ENCODE assay signal across 9 mouse cellular contexts in the genomic region with DNA sequence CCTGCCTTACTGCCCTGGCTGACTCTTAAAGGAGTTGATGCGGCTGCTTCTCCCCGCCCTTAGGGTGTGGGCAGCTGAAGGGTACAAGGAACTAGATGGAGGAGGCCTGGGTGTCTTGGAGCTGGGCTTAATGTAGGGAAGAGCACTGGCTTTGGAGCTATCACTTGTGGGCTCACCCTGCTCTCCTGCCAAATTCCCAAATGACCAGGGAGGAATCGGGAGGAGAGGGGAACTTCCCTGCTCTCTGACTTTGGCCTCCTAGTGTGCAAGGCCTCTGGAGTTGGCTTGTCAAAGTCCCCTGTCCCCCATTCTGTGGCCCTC. TPM values are rescaled to one million over a fixed set of nuclear protein-coding genes. Genes with fewer than 3 reads are reported as not detected.
DNase-seq lines count a peak whose midpoint lies in the region; ATAC-seq and TF ChIP-seq lines count a peak whose summit lies in the region.
"Had no signal": no experiment of that assay in that cellular context is flagged by ENCODE, and none has a peak within 500 bp of the region (broad histone marks: within the 10 kb centered on the region; RNA-seq: fewer than 3 reads in every experiment).

No protein-coding gene starts in this region.

- TF ChIP-seq POLR2A in cerebellum, adult 2 months (IDR thresholded peaks at IDR 0.05; ENCODE audit: borderline replicate concordance, insufficient read depth, low read length) = no peak

- H3K4me2 ChIP-seq in neural tube, embryonic 11.5 days (ENCODE audit: low read depth) = peak overlapping the region; percentile 84
- H3K4me2 ChIP-seq in liver, embryonic 14.5 days (ENCODE audit: low read depth) = peak overlapping the region; percentile 43
- peak overlapping the region; percentile 71 for H3K4me2 ChIP-seq in stomach, embryonic 16.5 days (ENCODE audit: low read depth, low read length)

- H3K36me3 ChIP-seq in neural tube, embryonic 11.5 days (ENCODE audit: control insufficient read depth, insufficient read depth, low read length) = no peaks in the 10 kb centered on the region
- no peaks in the 10 kb centered on the region for H3K36me3 ChIP-seq in liver, embryonic 14.5 days (replicated peaks; ENCODE audit: control insufficient read depth, insufficient read depth, low read depth)
- no peaks in the 10 kb centered on the region for H3K36me3 ChIP-seq in stomach, embryonic 16.5 days (ENCODE audit: control insufficient read depth, insufficient read depth, low read length)

- WGBS in cerebellum, adult 2 months = 0% methylated on average over 3 of the region's 3 CpGs
- WGBS in neural tube, embryonic 11.5 days = 3% methylated on average over 3 of the region's 3 CpGs
- WGBS in liver, embryonic 14.5 days (ENCODE audit: insufficient replicate concordance) = 28% methylated on average over 3 of the region's 3 CpGs
- 9% methylated on average over 3 of the region's 3 CpGs for WGBS in stomach, embryonic 16.5 days

- H3K27me3 ChIP-seq in cerebellum, adult 2 months (ENCODE audit: control insufficient read depth, insufficient read depth, low read length) = no peaks in the 10 kb centered on the region
- H3K27me3 ChIP-seq in neural tube, embryonic 11.5 days (ENCODE audit: control insufficient read depth, insufficient read depth, low read length) = no peaks in the 10 kb centered on the region
- H3K27me3 ChIP-seq in liver, embryonic 14.5 days (ENCODE audit: control insufficient read depth, insufficient read depth, low read length) = peaks cover 20% of the 10 kb centered on the region
- H3K27me3 ChIP-seq in stomach, embryonic 16.5 days (ENCODE audit: control insufficient read depth, insufficient read depth, low read length) = no peaks in the 10 kb centered on the region

- no peak; the same call in 1 of the 2 replicates for ATAC-seq in neural tube, embryonic 11.5 days (ENCODE audit: insufficient read depth, low FRiP score, low TSS enrichment)
- ATAC-seq in liver, embryonic 14.5 days (ENCODE audit: insufficient read depth) = no peak
- ATAC-seq in stomach, embryonic 16.5 days (ENCODE audit: insufficient read depth, low FRiP score) = no peak

- H3K9ac ChIP-seq in neural tube, embryonic 11.5 days (ENCODE audit: low read length) = peak overlapping the region; percentile 82
- no peak overlapping the region for H3K9ac ChIP-seq in liver, embryonic 14.5 days (replicated peaks)
- peak overlapping the region; percentile 81 for H3K9ac ChIP-seq in stomach, embryonic 16.5 days (ENCODE audit: low read length)

- peak overlapping the region; percentile 78 for H3K4me3 ChIP-seq in cerebellum, adult 2 months (replicated peaks; ENCODE audit: insufficient read depth, low read depth, low read length)
- H3K4me3 ChIP-seq in neural tube, embryonic 11.5 days (ENCODE audit: low read depth, low read length) = peak overlapping the region; percentile 90
- peak overlapping the region; percentile 34 to 41 for H3K4me3 ChIP-seq in liver, embryonic 14.5 days (ENCODE audit: insufficient read depth in 1 of 2, low read depth in 2 of 2, low read length in 2 of 2)
- peak overlapping the region; percentile 73 for H3K4me3 ChIP-seq in stomach, embryonic 16.5 days (replicated peaks; ENCODE audit: low read length)

- H3K27ac ChIP-seq in cerebellum, adult 2 months (ENCODE audit: insufficient read depth, low read length) = peak overlapping the region; percentile 38; the same call in 1 of the 2 replicates
- H3K27ac ChIP-seq in neural tube, embryonic 11.5 days (ENCODE audit: low read depth, low read length) = no peak overlapping the region
- no peak overlapping the region for H3K27ac ChIP-seq in liver, embryonic 14.5 days
- peak overlapping the region; percentile 84 for H3K27ac ChIP-seq in stomach, embryonic 16.5 days (ENCODE audit: low read length)

- peaks cover 8% of the 10 kb centered on the region for H3K4me1 ChIP-seq in cerebellum, adult 2 months (ENCODE audit: control insufficient read depth, insufficient read depth, low read length)
- peaks cover 8% of the 10 kb centered on the region; the same call in 1 of the 2 replicates for H3K4me1 ChIP-seq in neural tube, embryonic 11.5 days (ENCODE audit: control insufficient read depth, insufficient read depth, low read length)
- H3K4me1 ChIP-seq in liver, embryonic 14.5 days (replicated peaks; ENCODE audit: control insufficient read depth in 2 of 2, insufficient read depth in 2 of 2, low read length in 1 of 2) = peaks cover 0 to 9% of the 10 kb centered on the region in 2 experiments; a peak in 2 of 4 replicates
- H3K4me1 ChIP-seq in stomach, embryonic 16.5 days (ENCODE audit: control insufficient read depth, insufficient read depth, low read length) = peaks cover 9% of the 10 kb centered on the region

- no peak for DNase-seq in cerebellum, adult 2 months
- no peak for DNase-seq in cerebellum, postnatal 10 days
- DNase-seq in neural tube, embryonic 11.5 days (ENCODE audit: low spot score) = no peak
- DNase-seq in neural tube, embryonic 10.5 days (ENCODE audit: extremely low spot score, low spot score) = no peak
- no peak for DNase-seq in liver, embryonic 14.5 days (ENCODE audit: low read depth in 3 of 3, low spot score in 3 of 3)
- no peak for DNase-seq in adrenal gland, adult (ENCODE audit: inconsistent age in 2 of 2, low spot score in 1 of 2)
- no peak for DNase-seq in layer of hippocampus, postnatal 25 days (ENCODE audit: extremely low spot score in 1 of 2, low spot score in 1 of 2)

- no peak for TF ChIP-seq CTCF in cerebellum, adult 2 months (IDR thresholded peaks at IDR 0.05; ENCODE audit: borderline replicate concordance, insufficient read depth, low read depth, low read length)
- no peak for TF ChIP-seq CTCF in liver, embryonic 14.5 days (IDR thresholded peaks at IDR 0.05; ENCODE audit: low read depth)

- TF ChIP-seq EP300 in liver, embryonic 14.5 days (IDR thresholded peaks at IDR 0.05; ENCODE audit: low read depth) = no peak

- no peaks in the 10 kb centered on the region for H3K9me3 ChIP-seq in neural tube, embryonic 11.5 days (ENCODE audit: control insufficient read depth, low read length)
- H3K9me3 ChIP-seq in liver, embryonic 14.5 days (ENCODE audit: control insufficient read depth, low read length) = no peaks in the 10 kb centered on the region
- H3K9me3 ChIP-seq in stomach, embryonic 16.5 days (replicated peaks; ENCODE audit: control insufficient read depth, low read length) = no peaks in the 10 kb centered on the region

RNA-seq across cellular contexts. Expression of a gene that starts 0.7 kb away (rescaled TPM):
- 316 and 321 TPM in 2 replicates for polyA plus RNA-seq in cerebellum, adult 2 months (2012; rRNA removed)
- polyA plus RNA-seq in neural tube, embryonic 11.5 days (2014; fragmentation: Nextera tagmentation; extraction: Ambion mirVana) = 74.6 and 78.1 TPM in 2 replicates
- 7.1 and 8.7 TPM in 2 replicates for polyA plus RNA-seq in liver, embryonic 14.5 days (2012; rRNA removed)
- polyA plus RNA-seq in liver, embryonic 14.5 days (2014; fragmentation: Nextera tagmentation; extraction: Ambion mirVana) = 3.0 and 3.3 TPM in 2 replicates
- polyA plus RNA-seq in stomach, embryonic 16.5 days (2015; fragmentation: Nextera tagmentation; extraction: Ambion mirVana) = 28.1 and 32.0 TPM in 2 replicates
- 100 to 1,000 TPM; 257 to 260 TPM for total RNA-seq in layer of hippocampus, postnatal 25 days (2021)

RNA-seq across cellular contexts. Expression of a gene that starts 22.9 kb away (rescaled TPM):
- 67.2 and 68.4 TPM in 2 replicates for polyA plus RNA-seq in cerebellum, adult 2 months (2012; rRNA removed)
- polyA plus RNA-seq in neural tube, embryonic 11.5 days (2014; fragmentation: Nextera tagmentation; extraction: Ambion mirVana) = 1.9 and 2.5 TPM in 2 replicates
- polyA plus RNA-seq in liver, embryonic 14.5 days (2012; rRNA removed) = 90.7 and 101 TPM in 2 replicates
- 6.0 and 6.8 TPM in 2 replicates for polyA plus RNA-seq in liver, embryonic 14.5 days (2014; fragmentation: Nextera tagmentation; extraction: Ambion mirVana)
- polyA plus RNA-seq in stomach, embryonic 16.5 days (2015; fragmentation: Nextera tagmentation; extraction: Ambion mirVana) = 6.8 TPM in 2 replicates
- 10 to 100 TPM; 33.6 to 39.4 TPM for total RNA-seq in layer of hippocampus, postnatal 25 days (2021)

RNA-seq across cellular contexts. Expression of a gene that starts 23.4 kb away (rescaled TPM):
- polyA plus RNA-seq in cerebellum, adult 2 months (2012; rRNA removed) = 84.3 and 86.1 TPM in 2 replicates
- 7.5 and 7.8 TPM in 2 replicates for polyA plus RNA-seq in neural tube, embryonic 11.5 days (2014; fragmentation: Nextera tagmentation; extraction: Ambion mirVana)
- 90.5 and 90.6 TPM in 2 replicates for polyA plus RNA-seq in liver, embryonic 14.5 days (2012; rRNA removed)
- 168 and 179 TPM in 2 replicates for polyA plus RNA-seq in liver, embryonic 14.5 days (2014; fragmentation: Nextera tagmentation; extraction: Ambion mirVana)
- polyA plus RNA-seq in stomach, embryonic 16.5 days (2015; fragmentation: Nextera tagmentation; extraction: Ambion mirVana) = 123 and 146 TPM in 2 replicates
- total RNA-seq in layer of hippocampus, postnatal 25 days (2021) = 10 to 100 TPM; 41.4 to 42.4 TPM

RNA-seq across cellular contexts. Expression of a gene that starts 33.4 kb away (rescaled TPM):
- 0.13 TPM in 1 of 2 replicates, not detected in the other for polyA plus RNA-seq in cerebellum, adult 2 months (2012; rRNA removed)
- not detected in 2 replicates for polyA plus RNA-seq in neural tube, embryonic 11.5 days (2014; fragmentation: Nextera tagmentation; extraction: Ambion mirVana)
- polyA plus RNA-seq in liver, embryonic 14.5 days (2012; rRNA removed) = 0.08 TPM in 1 of 2 replicates, not detected in the other
- polyA plus RNA-seq in liver, embryonic 14.5 days (2014; fragmentation: Nextera tagmentation; extraction: Ambion mirVana) = not detected in 2 replicates
- polyA plus RNA-seq in stomach, embryonic 16.5 days (2015; fragmentation: Nextera tagmentation; extraction: Ambion mirVana) = not detected in 2 replicates
- total RNA-seq in layer of hippocampus, postnatal 25 days (2021) = not detected
- polyA plus RNA-seq: brain, embryonic 14.5 days had no signal

RNA-seq across cellular contexts. Expression of a gene that starts 39.3 kb away (rescaled TPM):
- polyA plus RNA-seq in cerebellum, adult 2 months (2012; rRNA removed) = 0.06 and 0.08 TPM in 2 replicates
- not detected in 2 replicates for polyA plus RNA-seq in neural tube, embryonic 11.5 days (2014; fragmentation: Nextera tagmentation; extraction: Ambion mirVana)
- polyA plus RNA-seq in liver, embryonic 14.5 days (2012; rRNA removed) = 11.9 and 14.4 TPM in 2 replicates
- polyA plus RNA-seq in liver, embryonic 14.5 days (2014; fragmentation: Nextera tagmentation; extraction: Ambion mirVana) = 9.8 and 10.7 TPM in 2 replicates
- 1.8 TPM in 2 replicates for polyA plus RNA-seq in stomach, embryonic 16.5 days (2015; fragmentation: Nextera tagmentation; extraction: Ambion mirVana)
- 1 to 10 TPM in 1 of 2 experiments, under 1 TPM in 1; 0.61 to 4.5 TPM for total RNA-seq in layer of hippocampus, postnatal 25 days (2021)

Comparison
In these comparisons a context has a peak if more than half of its experiments do, and no peak if none do; other contexts are left out.
1. H3K27ac ChIP-seq: peak in cerebellum, adult 2 months (single experiment) and stomach, embryonic 16.5 days (single experiment); none in neural tube, embryonic 11.5 days (single experiment) and liver, embryonic 14.5 days (single experiment).
2. H3K4me3 ChIP-seq: peak in every context shown above with its lines; median percentile 90 in neural tube, embryonic 11.5 days; 78 in cerebellum, adult 2 months; 73 in stomach, embryonic 16.5 days; 38 in liver, embryonic 14.5 days.
3. Peak in every context shown above with its lines, with median percentiles within 50 percentile points of each other: H3K4me2 ChIP-seq.